Mouse (Mus musculus): ENCODE data around the gene Spint2.

- TF ChIP-seq CTCF (IDR thresholded peaks at IDR 0.05; ENCODE audit: low read depth) (no peak), EP300 (IDR thresholded peaks at IDR 0.05; ENCODE audit: low read depth) (no peak)
Measured at GRCm38 (mm10) chr7:29247706-29248105, 34.0 kb downstream of the Spint2 start.
